Mouse (Mus musculus) natural killer cell, adult 2 months (primary cell): ENCODE results near the gene Frmd4a.

Experiments
- DNase-seq, 2 experiments: peaks; one replicate each; pipeline ENCODE4 v3.0.0; 2022; ENCODE audit warnings: low spot score in 2 of 2

Gene Frmd4a

DNA sequence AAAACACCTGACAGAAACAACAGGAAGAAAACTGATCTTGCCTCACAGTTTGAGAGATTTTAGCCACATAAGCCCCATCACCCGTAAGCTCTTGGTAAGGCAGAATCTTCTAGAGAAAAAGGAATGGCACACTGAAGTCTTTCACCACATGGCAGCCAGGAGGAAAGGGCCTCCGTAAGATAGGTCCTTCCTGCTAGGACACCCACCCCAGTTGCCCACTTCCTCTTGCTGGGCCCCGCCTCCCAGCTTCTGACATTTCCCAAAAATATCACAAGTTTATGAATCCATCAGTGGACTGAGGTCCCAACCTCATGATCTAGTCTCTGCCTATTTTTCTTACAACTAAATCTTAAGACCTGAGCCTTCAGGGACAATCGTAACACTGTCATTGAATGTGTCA, 373.6 kb downstream of the Frmd4a start:
- no peak for DNase-seq

DNA sequence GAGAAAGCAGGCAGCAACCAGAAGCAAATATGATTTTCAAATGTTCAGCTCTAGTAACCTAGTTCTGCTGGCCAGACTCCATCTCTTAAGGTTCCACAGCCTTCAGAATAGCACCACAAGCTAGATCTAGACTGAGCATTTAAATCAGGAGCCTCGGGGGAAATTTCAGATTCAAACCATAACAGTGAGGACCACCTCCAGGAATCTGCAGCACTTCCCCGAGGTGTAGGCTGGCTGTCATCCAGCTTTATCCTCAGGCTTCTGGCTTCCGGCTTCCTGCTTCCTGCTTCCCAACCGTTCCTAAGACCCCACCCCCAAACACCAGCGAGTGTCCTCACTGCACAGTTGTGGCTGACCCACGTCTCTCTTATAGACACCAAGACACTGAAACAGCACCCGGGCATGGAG, 374.2 kb downstream of the Frmd4a start:
- DNase-seq, result no peak

DNA sequence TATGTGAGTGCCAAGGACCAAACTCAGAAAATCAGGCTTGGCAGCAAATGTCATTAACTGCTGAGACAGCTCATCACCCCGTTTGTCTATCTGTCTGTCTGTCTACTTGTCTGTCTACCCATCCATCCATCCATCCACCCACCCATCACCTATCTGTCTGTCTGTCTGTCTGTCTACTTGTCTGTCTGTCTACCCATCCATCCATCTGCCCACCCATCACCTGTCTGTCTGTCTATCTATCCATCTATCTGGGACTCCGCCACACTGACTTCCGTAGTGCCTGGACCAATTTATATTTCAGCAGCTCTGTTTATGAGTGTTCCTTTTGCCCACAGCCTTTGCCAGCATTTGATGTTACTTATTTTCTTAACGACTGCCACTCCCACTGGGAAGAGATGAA, 375.5 kb downstream of the Frmd4a start:
- DNase-seq, result no peak

DNA sequence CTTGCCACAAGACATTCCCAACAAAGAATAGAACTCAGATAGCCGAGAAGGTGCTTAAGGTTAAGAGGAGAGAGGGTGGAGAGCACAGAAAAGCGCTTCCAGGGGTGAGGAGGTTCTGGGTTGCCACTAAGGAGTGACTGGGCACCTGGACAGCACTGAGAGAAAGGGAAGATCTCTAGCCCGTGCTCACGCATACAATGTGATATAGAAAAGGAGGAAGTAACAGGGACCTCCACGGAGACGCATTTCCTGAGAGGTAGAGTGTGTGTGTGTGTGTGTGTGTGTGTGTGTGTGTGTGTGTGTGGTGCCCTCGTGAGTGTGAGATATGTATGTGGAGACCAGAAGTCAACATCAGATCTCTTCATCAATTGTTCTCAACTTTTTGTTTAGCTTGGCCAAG, 377.1 kb downstream of the Frmd4a start:
- DNase-seq, result no peak

DNA sequence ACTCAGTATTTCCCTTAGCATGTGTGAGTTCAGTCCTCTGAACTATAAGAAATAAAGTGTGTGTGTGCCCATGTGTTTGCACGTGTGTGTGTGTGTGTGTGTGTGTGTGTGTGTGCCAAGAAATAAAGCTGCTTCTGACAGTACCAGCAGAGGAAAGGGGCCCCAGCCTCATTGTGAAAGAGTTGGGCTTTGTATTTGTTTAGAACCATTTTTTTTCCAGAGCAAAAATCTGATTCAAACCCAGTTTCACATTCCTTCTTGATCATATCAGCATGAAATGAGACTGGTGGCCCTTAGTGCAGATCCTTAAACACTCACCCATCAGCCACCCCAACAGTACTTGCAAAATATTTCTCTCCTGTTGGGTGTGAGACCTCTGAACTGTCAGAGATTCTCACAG, 382.2 kb downstream of the Frmd4a start:
- no peak for DNase-seq

DNA sequence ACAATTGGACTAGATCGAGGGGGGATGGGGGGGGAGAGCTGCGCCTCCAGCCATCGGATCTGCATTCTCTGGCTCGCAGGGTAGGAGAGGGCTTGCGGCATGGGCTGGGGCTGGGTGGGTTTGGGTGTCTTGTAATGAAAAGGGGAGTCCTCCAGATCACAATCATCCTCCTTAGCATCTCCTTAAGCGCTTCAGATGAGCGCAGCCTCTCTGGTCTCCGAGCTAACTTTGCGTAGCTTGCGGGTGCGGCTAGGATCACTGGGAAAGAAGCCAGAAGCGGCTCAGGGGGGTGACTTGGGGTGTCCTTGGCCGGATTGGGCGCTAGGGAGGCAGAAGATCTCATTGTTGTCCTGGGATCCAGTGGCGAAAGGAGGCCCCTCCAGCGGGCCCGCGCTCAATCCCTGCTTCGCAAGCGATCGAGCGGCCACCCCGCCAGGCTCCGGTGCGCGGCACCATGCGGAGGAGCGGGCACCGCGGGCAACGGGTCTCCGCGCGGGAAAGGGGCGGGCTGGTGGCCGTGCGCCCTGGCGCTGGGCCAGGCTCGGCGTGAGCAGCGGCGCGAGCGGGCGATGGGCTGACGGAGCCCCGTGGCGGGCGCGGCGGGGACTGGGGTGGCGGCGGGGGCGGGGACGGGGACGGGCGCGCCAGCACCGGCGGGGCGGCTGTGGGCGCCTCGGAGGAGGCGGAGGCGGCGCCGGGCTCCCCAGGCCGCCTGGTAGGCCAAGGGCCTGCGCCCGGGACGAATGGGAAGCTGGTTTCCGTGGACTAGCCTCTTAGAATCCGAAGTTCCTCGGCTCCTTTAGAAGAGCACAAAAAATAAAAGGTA, 383.5 kb downstream of the Frmd4a start:
- no peak for DNase-seq

DNA sequence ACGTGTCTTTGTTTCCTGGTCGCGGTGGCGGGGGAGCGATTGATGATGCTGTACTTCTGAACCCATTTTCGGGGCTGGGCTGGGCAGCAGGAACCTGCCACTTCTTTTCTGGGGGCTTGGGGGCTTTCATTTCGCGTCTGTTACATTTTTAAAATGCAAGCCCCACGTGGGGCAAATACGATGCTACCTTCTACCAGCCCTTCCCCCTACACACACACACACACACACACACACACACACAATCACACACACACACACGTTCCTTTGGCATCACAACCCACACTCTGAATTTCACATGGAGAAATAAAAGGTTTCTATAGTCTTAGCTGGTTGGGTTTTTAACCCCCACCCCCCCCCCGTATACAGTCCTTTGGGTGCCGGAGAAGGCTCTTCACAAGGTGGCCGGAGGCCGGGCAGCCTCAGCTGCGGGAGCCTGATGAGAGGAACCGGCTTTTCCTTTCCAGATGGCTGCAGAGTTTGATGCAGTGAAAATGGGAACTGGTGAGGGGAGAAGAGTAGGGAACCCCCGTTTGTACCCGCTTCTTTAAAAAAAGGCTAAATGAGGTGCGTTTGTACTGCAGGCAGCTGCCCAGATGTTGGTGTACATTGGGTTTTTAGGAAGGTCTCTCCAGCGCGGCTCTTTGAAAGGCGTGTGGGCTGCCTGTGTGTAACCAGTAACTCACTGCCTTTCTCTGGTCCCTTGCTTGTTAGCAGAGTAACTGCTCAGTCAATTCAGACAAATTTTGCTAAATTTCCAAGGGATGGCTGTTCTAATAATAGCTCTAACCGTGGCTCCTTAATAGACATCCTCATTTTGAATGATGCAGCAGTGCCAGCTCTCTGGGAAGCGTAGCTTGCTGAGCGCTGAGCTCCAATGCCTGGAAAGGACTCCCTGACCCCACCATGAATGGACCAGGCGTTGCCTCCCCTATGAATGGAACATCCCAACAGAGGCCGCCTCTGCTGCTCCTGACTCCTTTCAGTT, 384.4 kb downstream of the Frmd4a start:
- DNase-seq, result no peak

DNA sequence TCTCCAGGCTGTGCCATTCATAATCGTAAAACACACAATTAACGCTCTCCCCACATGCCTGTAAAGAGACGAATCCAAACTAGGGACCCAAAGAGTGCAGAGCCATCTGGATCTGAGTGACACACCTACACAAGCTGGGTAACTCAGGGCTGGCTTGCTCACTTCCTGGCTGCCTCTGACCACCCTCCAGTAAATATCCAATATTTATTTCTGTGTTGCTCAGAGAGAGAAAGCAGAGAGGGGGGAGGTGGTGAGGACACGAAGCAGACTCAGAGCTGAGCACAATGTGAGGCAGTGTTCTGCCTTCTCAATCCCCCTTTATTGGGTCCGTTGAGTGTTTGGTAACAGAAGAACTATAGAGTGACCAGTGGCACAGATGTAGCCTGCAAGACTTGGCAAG, 389.5 kb downstream of the Frmd4a start:
- no peak for DNase-seq

DNA sequence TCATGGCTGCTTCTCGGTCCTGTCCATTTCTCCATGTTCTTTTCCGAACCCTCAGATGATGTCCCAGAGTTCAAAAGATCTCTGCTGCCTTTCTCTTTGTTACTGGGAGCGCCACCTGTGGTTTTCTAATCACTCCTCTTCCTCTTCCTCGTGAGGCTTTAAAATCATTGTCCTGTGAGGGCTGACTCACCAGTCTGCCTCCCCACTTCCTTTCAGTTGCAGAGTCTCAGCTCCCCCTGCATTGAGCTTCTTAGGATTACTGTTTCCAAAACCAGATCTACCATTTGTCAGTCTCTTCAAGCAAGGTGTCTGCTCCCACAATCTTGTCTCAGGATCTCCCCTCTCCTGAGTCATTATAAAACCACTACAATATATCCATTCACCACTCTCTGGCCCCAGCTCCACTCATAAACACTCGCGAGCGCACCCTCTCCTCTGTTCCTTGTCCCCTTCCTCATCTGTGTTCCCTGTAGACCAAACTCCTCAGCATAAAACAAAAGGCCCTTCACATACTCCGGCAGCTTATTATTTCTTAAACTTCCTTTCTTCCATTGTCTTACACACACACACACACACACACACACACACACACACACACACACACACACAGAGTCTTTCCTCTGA, 392.4 kb downstream of the Frmd4a start:
- DNase-seq, result no peak

DNA sequence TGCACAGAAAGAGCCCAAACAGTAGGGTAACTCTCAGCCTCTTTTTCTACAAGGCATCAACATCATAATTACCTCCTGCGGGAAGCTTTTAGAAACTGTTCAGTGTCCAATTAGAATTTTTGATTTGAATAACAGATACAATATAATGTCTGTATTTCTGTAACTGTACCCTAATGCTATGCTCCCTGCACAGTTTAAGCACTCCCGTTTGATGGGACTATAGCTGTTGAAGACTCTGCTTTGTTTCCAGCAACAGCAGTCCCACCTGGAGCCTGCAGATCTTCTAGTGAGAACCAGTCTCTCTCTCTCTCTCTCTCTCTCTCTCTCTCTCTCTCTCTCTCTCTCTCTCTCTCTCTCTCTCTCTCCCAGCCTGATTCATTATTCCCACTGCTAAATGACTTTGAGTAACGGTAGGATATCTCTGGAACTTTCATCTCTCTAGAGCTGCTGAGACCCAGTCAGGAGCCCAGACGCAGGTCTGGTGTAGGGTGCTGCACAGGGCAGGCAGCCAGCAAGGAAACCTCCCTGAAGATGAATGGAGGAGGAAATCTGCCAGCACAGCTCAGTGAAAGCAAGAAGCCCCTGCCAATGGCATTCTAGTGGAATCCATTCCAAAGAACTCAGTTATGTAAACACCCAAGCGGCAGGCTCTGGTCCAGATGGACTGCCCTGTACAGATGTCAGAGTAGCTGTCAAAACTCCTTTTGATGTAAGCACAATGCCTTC, 395.5 kb downstream of the Frmd4a start:
- DNase-seq, result no peak

DNA sequence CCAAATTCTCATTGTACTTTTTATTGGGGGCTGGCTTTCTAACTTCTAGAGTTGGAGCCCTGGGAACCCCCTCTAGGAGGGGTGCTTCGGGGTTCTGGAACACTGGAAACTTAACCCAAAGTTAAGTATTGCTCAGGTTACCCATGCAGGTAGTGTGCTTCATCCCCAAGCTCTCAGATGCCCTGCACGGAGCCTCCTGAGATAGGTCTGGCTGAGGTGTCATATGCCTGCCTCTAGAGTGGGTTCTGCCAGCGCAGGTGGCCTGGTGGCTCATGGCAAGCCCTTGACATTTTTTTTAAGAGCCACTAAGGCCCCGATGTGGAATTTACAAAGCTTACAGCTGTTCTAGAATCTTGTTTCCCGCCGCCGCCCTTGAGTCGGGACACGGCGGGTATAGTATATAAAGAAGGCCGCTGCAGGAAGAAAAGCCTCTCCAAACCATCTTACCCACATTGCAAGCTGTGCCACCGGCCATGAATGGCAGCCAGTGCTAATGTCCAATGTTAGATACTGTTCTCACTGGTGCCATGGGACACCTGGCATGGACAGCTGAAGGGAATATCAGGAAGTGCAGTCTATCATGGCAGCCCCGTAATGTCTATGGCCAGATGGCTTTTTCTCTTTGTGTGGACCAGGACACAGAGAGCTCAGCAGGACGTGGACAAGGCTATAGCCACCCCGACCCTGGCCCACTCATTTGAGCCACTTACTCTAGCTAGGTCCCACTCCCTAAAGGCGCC, 396.2 kb downstream of the Frmd4a start:
- no peak for DNase-seq

DNA sequence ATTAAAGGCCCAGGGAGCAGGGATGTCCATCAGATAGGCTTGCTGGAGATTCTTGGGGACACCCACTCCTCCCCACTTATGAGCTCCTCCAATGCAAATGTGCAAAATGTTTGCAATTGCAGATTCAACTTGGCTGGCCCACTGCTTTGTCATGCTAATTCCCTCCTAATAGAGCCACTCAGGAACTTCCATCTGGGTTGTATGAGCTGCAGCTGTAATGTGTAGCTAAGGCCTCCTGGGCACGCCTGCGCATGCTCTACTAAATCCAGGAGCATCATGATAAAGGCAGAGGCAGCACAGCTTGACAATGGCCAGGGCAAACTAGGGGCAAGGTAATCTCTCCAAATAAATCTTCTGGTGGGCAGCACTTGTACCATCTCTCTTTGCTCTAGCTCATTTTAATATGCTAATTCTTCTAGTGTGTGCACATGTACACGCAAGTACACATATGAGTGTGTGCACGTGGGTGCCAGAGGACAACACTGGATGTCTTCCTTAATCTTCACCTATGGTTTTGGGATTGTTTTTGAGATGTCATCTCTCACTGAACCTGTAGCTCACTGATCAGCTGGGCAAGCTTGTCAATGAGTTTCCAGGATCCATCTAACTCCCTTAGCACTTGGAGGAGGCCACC, 403.3 kb downstream of the Frmd4a start:
- DNase-seq, result no peak

DNA sequence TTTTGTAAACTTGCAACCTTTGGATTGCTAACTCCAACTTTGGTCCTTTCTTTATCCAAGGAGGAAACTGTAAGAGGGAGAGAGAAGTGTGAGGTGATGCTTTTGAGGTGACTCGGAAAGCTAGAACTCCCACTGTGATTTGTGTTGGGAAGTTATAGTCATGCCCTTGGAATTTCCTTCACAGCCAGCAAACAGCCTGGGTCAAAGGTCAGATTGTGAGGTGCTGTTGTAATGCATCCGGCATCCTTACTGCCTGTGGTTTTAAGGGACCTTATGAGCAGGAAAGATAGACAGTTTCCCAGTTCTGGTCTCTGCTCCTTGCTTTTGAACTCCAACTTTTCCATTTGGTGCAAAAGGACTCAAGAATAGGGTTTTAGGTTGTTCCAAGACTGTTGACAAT, 404.2 kb downstream of the Frmd4a start:
- no peak for DNase-seq

DNA sequence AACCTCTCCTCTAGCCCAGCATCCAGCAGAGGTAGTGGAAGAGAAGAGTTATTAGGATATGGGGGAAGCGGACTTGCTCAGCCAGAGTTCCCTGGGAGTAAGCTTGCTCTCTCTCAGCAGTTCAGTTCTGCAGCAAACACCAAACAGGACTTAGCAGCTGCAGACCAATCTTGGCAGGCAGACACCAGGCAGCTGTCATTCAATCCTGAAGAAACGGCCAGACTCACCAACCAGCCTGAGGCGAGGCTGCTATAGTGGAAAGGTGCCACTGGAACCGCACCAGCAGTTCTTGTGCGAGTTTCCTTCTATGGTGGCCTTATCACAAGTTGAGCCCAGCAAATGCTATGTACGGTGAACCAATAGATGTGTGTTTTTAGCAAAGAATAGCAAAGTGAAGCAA, 406.4 kb downstream of the Frmd4a start:
- no peak for DNase-seq

DNA sequence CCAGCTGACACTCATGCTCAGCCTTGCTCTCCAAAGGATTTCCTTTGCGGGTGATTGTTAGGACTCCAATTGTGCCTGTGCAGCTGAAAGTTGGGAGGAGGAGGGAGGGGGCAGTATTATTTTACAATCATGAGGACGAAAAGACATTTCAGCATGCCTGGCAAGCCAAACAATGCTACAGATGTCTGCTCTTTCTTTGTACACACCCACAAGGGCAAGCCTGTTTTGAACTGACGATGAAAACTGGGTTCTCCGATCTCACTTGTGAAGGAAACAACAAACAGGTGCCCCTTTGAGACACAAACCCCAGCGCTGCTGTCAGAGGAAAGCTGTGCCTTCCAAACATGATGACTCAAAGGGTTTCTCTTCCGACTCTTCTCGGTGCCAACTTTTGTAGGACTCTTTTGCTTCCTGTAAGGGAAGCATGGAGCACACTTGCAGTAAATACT, 410.9 kb downstream of the Frmd4a start:
- no peak for DNase-seq

DNA sequence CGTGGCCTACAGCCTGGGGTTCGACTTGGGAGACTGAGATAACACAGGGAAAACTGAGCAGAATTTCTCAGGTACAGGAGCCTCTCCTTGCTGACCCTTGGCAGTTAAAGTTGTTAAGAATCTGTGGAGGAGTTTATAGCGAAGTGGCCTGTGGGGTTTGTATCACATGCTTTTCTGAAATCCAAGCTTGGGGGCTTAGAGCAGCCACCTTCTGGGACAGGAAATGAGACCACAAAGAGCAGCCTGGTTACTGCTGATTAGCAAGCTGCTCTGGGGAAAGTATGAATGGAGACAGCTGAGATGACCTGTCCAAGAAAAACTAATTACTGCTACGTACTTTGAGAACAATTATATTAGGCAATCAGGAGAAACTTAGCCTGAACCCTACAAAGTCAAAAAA, 415.6 kb downstream of the Frmd4a start:
- no peak for DNase-seq

DNA sequence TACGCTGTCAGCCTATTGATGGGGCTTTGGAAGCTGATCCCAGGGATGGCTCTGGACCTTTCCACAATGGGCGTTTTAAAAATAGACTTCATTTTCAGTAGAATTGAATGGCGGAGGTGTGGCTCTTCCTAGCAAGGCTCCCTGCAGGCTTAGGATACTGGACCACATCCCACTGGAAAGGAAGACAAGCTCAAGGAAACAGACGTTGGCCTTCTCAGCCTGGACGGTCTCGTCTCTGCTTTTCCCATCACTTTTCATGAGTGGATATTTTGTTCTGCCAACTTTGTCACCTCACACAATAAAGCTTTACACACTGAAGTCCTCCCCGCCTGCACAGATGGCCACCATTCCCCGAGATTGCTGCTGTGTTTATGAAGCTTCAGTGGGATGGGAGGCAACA, 417.5 kb downstream of the Frmd4a start:
- DNase-seq, result no peak

DNA sequence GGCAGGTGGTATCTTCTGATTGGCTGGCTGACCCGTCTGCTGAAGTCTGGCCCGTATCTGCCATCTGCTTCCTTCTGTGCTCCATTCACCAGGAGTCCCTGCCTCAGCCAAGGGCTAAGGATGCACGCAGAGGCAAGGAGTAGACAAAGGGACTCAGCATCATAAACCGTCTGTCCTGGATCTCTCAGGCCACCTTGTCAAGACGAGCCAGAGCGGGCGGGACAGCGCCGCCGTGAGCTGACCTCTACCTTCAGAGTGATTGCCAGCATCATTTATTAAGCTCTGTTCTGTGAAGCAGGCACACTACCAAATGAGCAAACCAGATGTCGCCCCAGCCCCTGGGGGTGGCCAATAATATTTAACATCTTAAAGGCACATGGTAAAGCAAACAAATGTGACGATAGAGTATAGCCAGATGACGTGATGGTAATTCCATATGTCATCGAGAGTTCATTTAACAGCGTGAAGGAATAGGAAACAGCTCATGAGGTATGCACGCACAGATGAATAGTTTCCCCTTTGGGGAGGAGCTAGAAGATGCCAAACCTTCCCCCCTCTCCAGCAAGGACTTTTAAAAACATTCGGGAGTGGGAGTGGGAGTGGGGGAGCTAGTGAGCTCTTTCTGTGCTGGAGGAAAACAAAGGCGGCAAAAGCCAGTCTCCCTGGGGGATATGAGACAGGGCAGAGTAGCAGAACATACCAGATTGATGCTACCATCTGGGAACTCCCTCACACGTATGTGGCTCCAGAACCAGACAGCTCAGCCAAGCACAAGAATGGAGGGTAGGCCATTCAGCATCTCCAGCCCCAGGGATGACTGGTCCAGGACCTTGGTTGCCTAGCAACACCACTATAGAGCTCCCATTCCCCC, 419.1 kb downstream of the Frmd4a start:
- DNase-seq, result no peak

DNA sequence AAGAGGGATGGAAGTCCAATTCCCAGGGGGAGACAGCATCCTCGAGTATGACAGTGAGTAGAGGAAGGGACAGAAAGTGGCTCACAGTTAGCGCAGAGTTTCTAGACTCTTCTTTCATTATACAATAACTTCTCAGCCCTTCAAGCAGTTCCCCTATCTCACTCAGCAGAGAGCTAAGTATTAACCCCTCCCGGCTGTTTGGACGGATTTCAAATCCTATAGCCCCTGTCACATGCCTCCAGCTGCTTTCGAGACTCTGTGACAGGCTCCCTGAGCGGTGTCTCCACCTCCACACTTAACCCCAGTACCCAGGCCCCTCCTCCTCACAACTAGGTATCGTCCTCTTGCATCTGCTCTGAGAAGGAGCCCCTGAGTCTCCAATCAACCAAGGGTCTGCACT, 421.2 kb downstream of the Frmd4a start:
- DNase-seq, result no peak
